Mouse (Mus musculus): ENCODE data around the gene Hdac4.

The Hdac4 gene

GRCm38 (mm10) chr1:92195360-92196149 is at the start of gene Hdac4:
Hdac4 (minus strand) TSS chr1:92195699.
- in situ Hi-C loops (cut with MboI; ENCODE audit: unreplicated experiment in 2 of 2), result loop anchor here (25.0 kb wide), 1 partner anchor 167 kb away; no protein-coding TSS in a partner anchor

DNA sequence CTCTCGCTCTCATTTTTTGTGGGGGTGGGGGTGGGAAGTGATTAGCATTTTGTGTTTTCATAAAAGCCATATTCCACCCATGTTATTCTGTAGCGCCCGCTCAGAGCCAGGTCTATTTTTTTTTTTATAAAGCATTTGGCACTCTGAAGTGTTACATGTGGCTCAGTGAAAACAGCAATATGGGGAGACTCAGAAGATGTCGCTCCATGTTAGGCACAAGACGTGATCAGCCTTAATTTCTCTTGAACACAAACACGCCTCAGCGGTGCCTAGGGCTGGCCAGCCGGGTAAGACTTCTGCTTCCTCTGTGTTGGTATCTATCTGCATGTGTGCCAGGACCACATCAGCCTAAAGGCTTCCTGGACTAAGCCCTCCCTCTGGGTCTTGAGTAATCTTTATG is 48.0 kb upstream of the Hdac4 start:
- in situ Hi-C loops (cut with MboI; ENCODE audit: unreplicated experiment in 2 of 2), result no loop called here

- in situ Hi-C loops (cut with MboI; ENCODE audit: unreplicated experiment in 2 of 2), result no loop called here
Measured at GRCm38 (mm10) chr1:92240072-92240471, 44.6 kb upstream of the Hdac4 start.

DNA sequence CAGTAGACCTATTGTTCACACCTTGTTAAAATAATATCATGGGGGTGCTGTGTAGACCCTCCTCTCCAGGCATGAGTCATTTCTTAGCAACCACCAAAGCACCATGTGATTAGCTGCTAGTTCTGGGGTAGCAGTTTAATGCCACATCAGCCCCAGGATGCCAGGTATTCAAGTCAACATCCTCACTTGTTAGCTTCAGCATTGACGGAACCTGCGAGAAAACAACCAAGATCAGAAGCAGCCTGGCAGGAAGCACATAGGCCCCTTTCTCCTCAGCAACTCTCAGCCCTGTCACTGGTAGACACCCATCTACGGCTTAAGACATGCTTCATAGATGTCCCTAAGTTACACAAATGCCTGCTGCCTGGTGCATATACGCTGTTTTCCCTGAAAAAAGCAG is 40.1 kb upstream of the Hdac4 start:
- in situ Hi-C loops (cut with MboI; ENCODE audit: unreplicated experiment in 2 of 2), result no loop called here

GRCm38 (mm10) chr1:92225297-92225696 is 29.8 kb upstream of the Hdac4 start:
- in situ Hi-C loops (cut with MboI; ENCODE audit: unreplicated experiment in 2 of 2), result no loop called here

GRCm38 (mm10) chr1:92223956-92224891 is 28.7 kb upstream of the Hdac4 start:
- in situ Hi-C loops (cut with MboI; ENCODE audit: unreplicated experiment in 2 of 2), result no loop called here

DNA sequence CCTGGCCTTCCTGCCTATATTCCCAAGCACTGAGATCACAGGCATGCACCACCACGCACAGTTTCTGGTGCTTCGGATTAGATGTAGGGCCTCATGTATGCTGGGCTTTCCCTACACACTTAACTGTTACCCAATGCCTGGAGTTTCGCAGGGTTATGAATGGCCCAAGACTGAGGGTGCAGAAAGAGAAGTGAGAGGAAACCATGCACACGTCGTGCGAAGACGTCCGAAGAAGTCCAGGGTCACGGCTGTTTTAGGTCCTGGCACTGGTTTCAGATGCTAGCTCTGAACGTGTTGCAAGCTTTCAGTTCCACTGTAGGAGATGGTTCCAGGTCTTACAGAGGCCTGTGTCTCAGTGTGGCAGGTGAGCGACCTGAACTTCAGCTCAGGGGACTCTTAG is 21.2 kb upstream of the Hdac4 start:
- in situ Hi-C loops (cut with MboI; ENCODE audit: unreplicated experiment in 2 of 2), result no loop called here

GRCm38 (mm10) chr1:92215996-92216630 is 20.6 kb upstream of the Hdac4 start:
- in situ Hi-C loops (cut with MboI; ENCODE audit: unreplicated experiment in 2 of 2), result no loop called here

GRCm38 (mm10) chr1:92215131-92215638 is 19.7 kb upstream of the Hdac4 start:
- in situ Hi-C loops (cut with MboI; ENCODE audit: unreplicated experiment in 2 of 2), result no loop called here

DNA sequence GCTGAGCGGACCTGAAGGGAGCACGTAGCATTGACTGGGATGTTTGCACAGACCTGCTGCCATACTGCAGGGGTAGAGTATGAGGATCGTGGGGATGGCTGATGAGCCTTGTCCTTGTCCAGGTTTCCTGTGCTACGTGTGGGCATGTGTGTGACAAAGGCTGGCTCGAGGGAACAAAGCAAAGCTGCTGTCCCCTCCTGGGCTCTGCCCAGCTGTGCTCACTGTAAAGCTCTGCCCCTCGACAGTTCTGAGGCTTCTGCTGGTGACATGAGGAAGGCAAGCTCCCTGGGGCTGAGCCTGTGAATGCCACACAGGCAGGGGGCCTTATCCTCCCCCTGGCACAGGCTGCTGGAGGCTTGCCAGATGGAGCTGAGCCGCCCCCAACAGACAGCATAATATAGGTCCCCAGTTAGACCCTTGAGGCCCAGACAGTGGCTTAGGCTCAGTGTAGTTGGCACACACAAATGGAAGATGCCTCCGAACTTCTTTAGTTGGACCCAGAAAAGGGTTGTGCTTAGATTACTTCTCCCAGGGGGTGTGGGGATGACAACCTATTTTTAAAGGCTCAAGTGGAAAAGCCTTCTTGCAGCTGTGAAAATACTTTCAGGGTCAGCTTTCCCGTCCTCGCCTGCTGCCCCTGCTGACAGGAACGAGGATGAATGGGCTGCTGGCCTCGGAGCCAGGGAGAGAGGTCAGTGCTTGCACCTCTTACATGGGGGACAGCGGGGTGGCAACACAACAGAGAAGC is 16.7 kb upstream of the Hdac4 start:
- in situ Hi-C loops (cut with MboI; ENCODE audit: unreplicated experiment in 2 of 2), result no loop called here

- in situ Hi-C loops (cut with MboI; ENCODE audit: unreplicated experiment in 2 of 2), result no loop called here
Measured at GRCm38 (mm10) chr1:92202639-92203352, 7.3 kb upstream of the Hdac4 start.

GRCm38 (mm10) chr1:92190463-92190862 is 5.0 kb downstream of the Hdac4 start:
- in situ Hi-C loops (cut with MboI; ENCODE audit: unreplicated experiment in 2 of 2), result loop anchor here (25.0 kb wide), 1 partner anchor 172 kb away; no protein-coding TSS in a partner anchor

DNA sequence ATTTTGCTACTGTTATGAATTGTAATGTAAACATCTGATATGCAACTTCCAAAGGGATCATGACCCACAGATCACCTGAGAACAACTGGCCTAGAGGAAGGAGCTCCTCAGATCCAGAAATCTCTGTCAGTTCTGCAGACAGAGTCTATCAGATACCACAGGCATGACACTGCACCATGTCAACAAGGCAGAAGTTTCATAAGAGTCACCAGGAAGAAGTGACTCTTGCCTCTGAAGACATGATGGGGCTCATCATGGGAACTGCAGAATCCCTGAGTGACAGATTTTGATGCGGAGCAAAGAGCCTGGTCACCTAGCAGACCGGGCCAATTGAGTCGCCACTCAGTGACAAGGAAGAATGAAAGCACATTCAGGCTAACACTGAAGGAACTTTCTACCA is 8.4 kb downstream of the Hdac4 start:
- in situ Hi-C loops (cut with MboI; ENCODE audit: unreplicated experiment in 2 of 2), result loop anchor here (5.0 to 25.0 kb wide), 3 partner anchors 122 to 180 kb away; no protein-coding TSS in a partner anchor

- in situ Hi-C loops (cut with MboI; ENCODE audit: unreplicated experiment in 2 of 2), result loop anchor here (10.0 to 25.0 kb wide), 2 partner anchors 120 to 178 kb away; no protein-coding TSS in a partner anchor
Measured at GRCm38 (mm10) chr1:92184600-92184999, 10.9 kb downstream of the Hdac4 start.

GRCm38 (mm10) chr1:92183101-92183790 is 12.3 kb downstream of the Hdac4 start:
- in situ Hi-C loops (cut with MboI; ENCODE audit: unreplicated experiment in 2 of 2), result loop anchor here (10.0 to 25.0 kb wide), 2 partner anchors 118 to 179 kb away; no protein-coding TSS in a partner anchor

DNA sequence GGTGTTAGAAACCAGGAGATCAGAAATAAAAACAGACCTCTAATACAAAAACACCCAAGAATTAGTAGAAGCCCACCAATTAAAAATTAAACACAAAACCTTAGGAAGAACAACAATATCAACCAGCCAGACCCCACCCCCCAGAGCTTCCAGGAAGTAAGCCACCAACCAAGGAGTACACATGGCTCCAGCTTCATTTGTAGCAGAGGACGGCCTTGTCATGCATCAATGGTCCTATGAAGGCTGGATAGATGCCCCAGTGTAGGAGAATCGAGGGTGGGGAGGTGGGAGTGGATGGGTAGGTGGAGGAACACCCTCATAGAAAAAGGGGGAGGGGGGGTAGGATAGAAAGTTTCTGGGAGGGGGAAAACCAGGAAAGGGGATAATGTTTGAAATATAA is 13.5 kb downstream of the Hdac4 start:
- in situ Hi-C loops (cut with MboI; ENCODE audit: unreplicated experiment in 2 of 2), result loop anchor here (10.0 to 25.0 kb wide), 2 partner anchors 117 to 180 kb away; no protein-coding TSS in a partner anchor

DNA sequence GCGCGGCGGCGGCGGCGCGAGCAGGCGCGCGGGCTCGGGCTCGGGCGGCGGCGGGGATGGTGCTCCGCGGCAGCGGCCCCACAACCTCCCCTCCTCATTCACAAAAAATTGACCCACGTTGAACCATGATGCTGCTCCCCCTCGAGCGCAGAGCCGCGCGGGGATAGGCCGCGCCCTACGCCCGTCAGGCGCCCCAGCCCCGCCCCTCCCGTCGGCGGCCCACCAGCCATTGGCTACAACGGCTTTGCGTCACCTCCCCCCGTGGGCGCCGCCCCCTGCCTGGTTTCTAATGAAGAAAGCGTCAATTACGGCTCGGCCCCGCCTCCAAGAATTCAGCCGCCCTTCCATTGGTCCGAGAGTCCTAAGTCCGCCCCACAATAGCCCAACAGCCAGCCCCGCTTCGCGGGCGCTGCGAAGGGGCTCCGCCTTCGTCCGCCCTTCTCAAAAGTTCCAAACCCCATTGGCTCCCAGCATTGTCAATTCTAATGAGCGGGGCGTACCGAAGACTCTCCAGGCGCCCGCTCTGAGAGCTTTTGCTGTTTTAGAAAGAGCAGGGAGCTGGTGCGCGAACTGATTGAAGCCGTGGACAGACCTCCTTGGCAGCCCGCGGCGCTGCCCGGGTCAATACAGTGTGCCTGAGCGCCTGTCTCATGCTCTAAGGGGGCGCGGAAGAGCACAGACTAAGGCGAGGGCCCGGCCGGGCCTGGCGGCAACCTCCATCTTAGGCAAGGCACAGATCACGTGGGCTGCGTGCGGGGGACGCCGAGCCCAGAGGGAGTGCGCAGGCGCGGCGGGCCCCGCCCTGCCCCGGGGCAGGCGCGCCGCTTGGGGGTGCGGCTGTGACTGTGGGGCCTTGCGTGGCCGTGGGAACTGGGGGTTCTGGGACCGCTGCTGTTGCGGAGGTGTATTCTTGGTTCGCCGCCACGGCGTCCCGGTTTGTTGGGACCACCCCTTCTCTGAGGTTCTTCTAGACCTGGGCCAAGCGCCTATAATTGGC is 15.1 kb downstream of the Hdac4 start:
- in situ Hi-C loops (cut with MboI; ENCODE audit: unreplicated experiment in 2 of 2), result loop anchor here (10.0 to 25.0 kb wide), 2 partner anchors 116 to 182 kb away; no protein-coding TSS in a partner anchor

All from v-Abl transformed pro-B cells (cell line).